Mouse (Mus musculus) erythroblast, embryonic 14.5 days (primary cell): ENCODE measurements around the gene Sec61a2. TPM values are rescaled to one million over a fixed set of nuclear protein-coding genes. Genes with fewer than 3 reads are reported as not detected.
A peak's percentile ranks its signal among the peaks of the same experiment; 100 is the strongest.

Source experiments
- H3K27me3 ChIP-seq: 2 replicates; pipeline ENCODE4 v1.6.1; 2012; ENCODE audit warnings: inconsistent platforms; ENCODE audit not compliant: control insufficient read depth
- H3K36me3 ChIP-seq: 2 replicates; pipeline ENCODE4 v1.6.1; 2012; ENCODE audit warnings: mild to moderate bottlenecking, inconsistent platforms; ENCODE audit not compliant: control insufficient read depth
- H3K4me1 ChIP-seq: 2 replicates; pipeline ENCODE4 v1.6.1; 2012; ENCODE audit warnings: inconsistent platforms; ENCODE audit not compliant: control insufficient read depth
- H3K4me3 ChIP-seq: replicated peaks from 2 replicates; pipeline ENCODE3; 2012; ENCODE audit warnings: moderate library complexity, mild to moderate bottlenecking, inconsistent platforms
- H3K9me3 ChIP-seq: 2 replicates; pipeline ENCODE4 v1.6.1; 2012; ENCODE audit warnings: low read length, inconsistent platforms, mixed read lengths; ENCODE audit not compliant: control insufficient read depth
- GATA1 ChIP-seq: IDR thresholded peaks from 2 replicates; pipeline ENCODE4 v1.6.1; 2012; ENCODE audit warnings: low read length, inconsistent platforms, mixed read lengths
- TAL1 ChIP-seq: IDR thresholded peaks from 3 replicates; pipeline ENCODE4 v1.6.1; 2012; ENCODE audit warnings: low read length, inconsistent platforms, mixed read lengths
- polyA plus RNA-seq: library from polyadenylated mRNA; stranded (reverse); fragments of >175 nt; gene quantifications from 2 replicates; pipeline ENCODE4 v1.2.3, GENCODE M21; 2012

Sec61a2 gene
- polyA plus RNA-seq: 0.04 and 0.07 TPM in 2 replicates

GRCm38 (mm10) chr2:5894843-5895570 lies at the start of gene Sec61a2:
Sec61a2 (minus strand) TSS chr2:5895432.
- Histone ChIP-seq H3K27me3 (no peaks in the 10 kb centered on the region), H3K4me1 (peaks cover 35% of the 10 kb centered on the region), H3K9me3 (no peaks in the 10 kb centered on the region), H3K36me3 (peaks cover 16% of the 10 kb centered on the region), H3K4me3 (peak within 1 kb of the TSS; percentile 91)
- no peak for TF ChIP-seq GATA1

DNA sequence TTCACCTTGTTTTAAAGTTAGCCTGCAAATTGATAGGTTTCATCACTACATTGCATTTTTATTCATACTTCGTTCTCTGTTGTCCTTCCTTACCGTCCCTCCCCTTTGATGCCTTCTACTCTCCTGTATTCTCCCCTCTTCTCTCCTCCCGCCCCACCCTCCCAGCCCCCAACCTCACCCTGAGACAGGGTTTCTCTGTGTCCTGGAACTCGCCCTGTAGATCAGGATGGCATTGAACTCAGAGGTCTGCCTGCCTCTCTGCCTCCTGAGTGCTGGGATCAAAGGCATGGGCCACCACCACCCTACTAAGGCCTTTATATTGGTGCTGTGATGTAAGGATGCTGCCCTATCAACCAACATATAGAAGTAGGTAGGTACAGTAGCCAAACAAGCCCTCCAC lies 47.8 kb upstream of the Sec61a2 start:
- Histone ChIP-seq H3K4me1 (peaks cover 65% of the 10 kb centered on the region), H3K27me3 (no peaks in the 10 kb centered on the region), H3K9me3 (no peaks in the 10 kb centered on the region), H3K36me3 (no peaks in the 10 kb centered on the region), H3K4me3 (peak overlapping the region; percentile 75)
- TF ChIP-seq GATA1 (no peak), TAL1 (no peak)

DNA sequence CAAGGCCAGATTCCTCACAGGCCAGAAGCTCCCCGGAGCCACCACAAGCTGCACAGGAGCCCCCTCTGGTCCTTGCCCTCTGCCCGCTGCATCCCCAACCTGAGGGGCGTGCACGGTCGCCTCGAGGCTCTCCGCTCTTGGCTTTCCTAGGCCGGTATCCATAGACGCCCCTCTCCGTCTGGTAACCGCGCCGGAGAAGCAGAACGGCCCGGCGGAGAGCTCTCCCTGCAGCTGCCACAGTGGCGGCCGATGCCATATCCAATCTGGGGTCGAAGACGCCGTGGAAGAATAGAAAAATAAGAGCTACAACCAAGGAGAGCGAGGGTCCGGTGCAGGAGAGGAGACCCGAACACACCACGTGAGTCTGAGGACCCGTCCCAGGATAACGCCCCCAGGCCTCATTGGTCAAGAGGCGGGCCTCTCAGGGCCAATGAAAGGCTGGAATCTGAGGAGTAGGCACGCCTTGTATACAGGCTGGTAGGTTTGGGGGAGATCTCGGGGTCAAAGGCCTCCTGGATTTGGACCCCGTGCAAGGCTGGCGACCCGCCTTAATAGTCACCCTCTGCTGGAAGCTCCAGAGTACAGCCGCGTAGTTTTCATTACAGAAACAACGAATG lies 47.3 kb upstream of the Sec61a2 start, which contains the start of gene Dhtkd1:
Gene Dhtkd1 (minus strand): TSS at position 377 of the 617 bp plus-strand sequence.
- Histone ChIP-seq H3K4me1 (peaks cover 64% of the 10 kb centered on the region), H3K36me3 (no peaks in the 10 kb centered on the region), H3K27me3 (no peaks in the 10 kb centered on the region), H3K9me3 (no peaks in the 10 kb centered on the region), H3K4me3 (peak within 1 kb of the TSS; percentile 75)
- TF ChIP-seq GATA1: no peak
- no peak for TF ChIP-seq TAL1

DNA sequence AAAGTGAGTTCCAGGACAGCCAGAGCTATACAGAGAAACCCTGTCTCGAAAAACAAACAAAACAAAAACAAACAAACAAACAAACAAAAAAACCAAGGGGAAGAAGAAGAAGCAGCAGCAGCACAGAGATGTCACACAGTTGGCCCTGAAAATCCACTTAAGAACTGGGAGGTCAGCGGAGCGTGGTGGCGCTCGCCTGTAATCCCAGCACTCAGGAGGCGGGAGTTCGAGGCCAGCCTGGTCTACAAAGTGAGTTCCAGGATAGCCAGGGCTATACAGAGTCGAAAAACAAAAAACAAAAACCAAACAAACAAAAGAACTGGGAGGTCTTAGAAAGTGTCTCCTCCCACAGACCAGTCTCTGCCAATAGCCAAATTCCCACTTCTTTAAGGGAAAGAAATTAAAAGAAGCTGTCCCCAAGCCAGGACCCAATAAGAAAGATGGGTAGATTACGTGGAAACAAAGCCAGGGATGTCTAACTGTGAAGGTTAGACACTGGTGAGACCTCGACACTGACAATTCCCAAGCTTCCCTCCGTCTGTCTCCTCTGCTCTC lies 46.7 kb upstream of the Sec61a2 start:
- Histone ChIP-seq H3K4me3 (peak overlapping the region; percentile 75), H3K36me3 (no peaks in the 10 kb centered on the region), H3K27me3 (no peaks in the 10 kb centered on the region), H3K4me1 (peaks cover 60% of the 10 kb centered on the region), H3K9me3 (no peaks in the 10 kb centered on the region)
- no peak for TF ChIP-seq TAL1

DNA sequence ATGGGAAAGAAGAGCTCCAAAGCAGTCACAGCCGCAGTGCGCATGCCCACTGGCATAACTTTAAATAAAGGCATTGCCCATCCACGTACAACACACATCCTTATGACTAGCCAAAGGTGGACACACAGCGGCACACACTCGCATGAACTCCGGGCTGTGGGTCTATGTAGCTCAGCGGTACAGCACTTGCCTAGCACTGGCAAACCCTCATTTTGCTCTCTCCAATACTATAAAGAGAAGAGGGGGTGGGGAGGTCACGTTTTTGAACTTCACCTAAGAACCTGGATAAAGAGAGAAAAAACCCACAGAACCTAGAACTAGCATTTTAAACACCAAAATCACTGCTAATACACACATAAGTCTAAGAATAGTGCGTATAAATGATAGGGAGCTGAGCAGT lies 45.7 kb upstream of the Sec61a2 start:
- Histone ChIP-seq H3K4me3 (no peak overlapping the region), H3K4me1 (peaks cover 50% of the 10 kb centered on the region), H3K36me3 (no peaks in the 10 kb centered on the region), H3K27me3 (no peaks in the 10 kb centered on the region), H3K9me3 (no peaks in the 10 kb centered on the region)
- TF ChIP-seq TAL1 (no peak), GATA1 (no peak)

DNA sequence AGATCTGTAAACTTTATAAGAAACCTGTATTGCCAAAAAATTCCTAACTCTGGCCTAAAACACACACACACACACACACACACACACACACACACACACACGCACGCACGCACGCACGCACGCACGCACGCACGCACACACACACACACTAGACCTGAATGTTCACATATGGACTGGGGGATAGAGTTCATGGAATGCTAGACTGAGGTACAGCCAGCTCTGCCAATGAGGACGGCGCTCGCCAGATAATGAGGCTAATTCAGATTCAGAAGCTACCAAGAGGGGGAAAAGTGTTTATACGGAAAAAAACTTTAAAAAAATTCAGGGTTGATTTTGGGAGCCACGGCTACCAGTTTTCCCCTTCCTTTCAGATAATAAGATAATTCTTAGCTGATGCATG lies 44.7 kb upstream of the Sec61a2 start:
- TF ChIP-seq GATA1: no peak
- TF ChIP-seq TAL1: no peak
- Histone ChIP-seq H3K4me1 (peaks cover 41% of the 10 kb centered on the region), H3K36me3 (no peaks in the 10 kb centered on the region), H3K9me3 (no peaks in the 10 kb centered on the region), H3K27me3 (no peaks in the 10 kb centered on the region), H3K4me3 (no peak overlapping the region)

DNA sequence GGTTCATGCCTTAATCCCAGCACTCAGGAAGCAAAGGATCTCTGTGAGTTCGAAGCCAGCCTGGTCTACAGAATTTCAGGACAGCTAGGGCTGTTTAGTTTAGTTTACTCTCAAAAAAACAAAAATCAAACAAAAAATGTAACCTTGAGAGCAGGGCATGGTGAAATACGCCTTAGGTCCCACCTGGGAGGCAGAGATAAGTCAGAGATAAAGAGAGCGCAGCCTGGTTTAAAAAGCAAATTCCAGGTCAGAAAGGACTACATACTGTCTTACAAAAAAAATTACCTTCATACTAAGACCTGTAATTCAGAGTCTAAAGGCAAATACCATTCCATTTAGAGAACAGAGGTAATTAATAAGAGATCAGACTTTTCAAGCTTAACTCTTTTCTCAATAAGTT lies 44.1 kb upstream of the Sec61a2 start:
- Histone ChIP-seq H3K4me3 (no peak overlapping the region), H3K36me3 (no peaks in the 10 kb centered on the region), H3K9me3 (no peaks in the 10 kb centered on the region), H3K27me3 (no peaks in the 10 kb centered on the region), H3K4me1 (peaks cover 36% of the 10 kb centered on the region)
- TF ChIP-seq TAL1 (no peak), GATA1 (no peak)

- no peaks in the 10 kb centered on the region for H3K27me3 ChIP-seq
- H3K9me3 ChIP-seq: no peaks in the 10 kb centered on the region
- TF ChIP-seq GATA1 (no peak), TAL1 (no peak)
- no peak overlapping the region for H3K4me3 ChIP-seq
- peaks cover 12% of the 10 kb centered on the region for H3K4me1 ChIP-seq
- H3K36me3 ChIP-seq: no peaks in the 10 kb centered on the region
Observed at GRCm38 (mm10) chr2:5936550-5936949, 41.3 kb upstream of the Sec61a2 start.

DNA sequence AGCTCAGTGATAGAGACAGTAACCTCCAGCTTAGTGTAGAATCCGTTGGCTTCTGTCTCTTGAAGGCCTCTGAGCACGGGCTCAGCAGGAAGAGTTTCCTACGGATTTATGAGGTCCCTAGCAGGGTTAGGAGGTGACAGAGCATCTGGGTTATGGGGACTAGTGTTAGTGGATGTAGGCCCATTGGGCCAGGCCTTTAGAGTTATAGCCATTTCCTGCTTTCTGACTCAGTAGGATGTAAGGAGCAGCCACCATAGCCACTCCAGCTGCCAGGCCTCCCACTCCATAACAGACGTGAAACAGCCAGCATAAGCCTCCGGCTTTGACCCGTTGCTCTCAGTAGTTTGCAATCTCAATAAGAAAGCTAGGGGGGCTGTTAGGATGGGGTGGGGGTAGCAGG lies 40.8 kb upstream of the Sec61a2 start:
- Histone ChIP-seq H3K9me3 (no peaks in the 10 kb centered on the region), H3K4me1 (peaks cover 12% of the 10 kb centered on the region), H3K36me3 (no peaks in the 10 kb centered on the region), H3K4me3 (no peak overlapping the region), H3K27me3 (no peaks in the 10 kb centered on the region)
- no peak for TF ChIP-seq TAL1
- no peak for TF ChIP-seq GATA1
